Mouse (Mus musculus) yolk sac, embryonic 10.5 days (tissue): ENCODE results near the gene Rpp14.
"Not testable (repeated sequence)": the region's sequence is repeated elsewhere in the genome, so short reads cannot be mapped to it uniquely, and the experiment has no call there.

Experiments
- DNase-seq: peaks from one replicate; pipeline ENCODE4 v3.0.0-alpha.2; 2017; ENCODE audit warnings: low spot score

Gene Rpp14

DNA sequence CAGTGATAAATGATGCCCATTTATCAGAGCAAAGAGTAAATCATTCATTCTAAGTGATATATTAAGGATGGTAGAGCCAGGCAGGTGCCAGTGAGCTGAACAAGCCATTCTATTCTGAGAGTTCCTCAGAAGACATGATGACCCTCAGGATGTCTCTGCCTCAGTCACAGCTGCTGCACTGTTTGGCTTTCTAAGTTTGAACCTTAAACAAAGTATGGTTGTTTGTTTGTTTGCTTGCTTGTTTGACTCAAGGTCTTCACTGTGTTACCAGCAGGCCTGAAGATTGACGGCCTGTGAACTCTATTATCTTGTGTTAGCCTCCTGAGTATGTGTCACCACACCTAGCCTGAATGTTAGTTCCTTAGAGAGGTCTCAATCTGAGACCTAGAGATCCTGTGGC is 34.6 kb downstream of the Rpp14 start:
- DNase-seq: no peak

- DNase-seq: no peak
These were observed 35.6 kb downstream of the Rpp14 start for GRCm38 (mm10) chr14:8115772-8116171.

GRCm38 (mm10) chr14:8117371-8117770 is 37.2 kb downstream of the Rpp14 start:
- DNase-seq: no peak

DNA sequence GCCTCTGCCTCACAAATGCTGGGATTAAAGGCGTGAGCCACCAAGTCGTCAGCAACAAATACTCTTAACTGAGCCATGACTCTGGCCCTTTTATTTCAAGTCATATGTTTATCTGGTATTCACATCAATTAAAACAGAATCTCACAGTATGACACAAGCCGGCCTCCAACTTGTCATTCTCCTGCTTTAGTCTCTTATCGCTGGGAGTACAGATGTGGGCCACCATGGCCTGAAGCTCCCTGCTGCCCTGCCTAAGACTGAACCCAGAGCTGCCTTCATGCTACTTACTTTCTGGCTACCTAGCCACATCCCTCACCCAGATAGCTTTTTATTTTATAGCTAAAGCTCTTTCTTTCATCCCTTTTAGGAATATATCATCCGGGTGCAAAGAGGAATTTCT is 39.3 kb downstream of the Rpp14 start:
- DNase-seq: no peak

DNA sequence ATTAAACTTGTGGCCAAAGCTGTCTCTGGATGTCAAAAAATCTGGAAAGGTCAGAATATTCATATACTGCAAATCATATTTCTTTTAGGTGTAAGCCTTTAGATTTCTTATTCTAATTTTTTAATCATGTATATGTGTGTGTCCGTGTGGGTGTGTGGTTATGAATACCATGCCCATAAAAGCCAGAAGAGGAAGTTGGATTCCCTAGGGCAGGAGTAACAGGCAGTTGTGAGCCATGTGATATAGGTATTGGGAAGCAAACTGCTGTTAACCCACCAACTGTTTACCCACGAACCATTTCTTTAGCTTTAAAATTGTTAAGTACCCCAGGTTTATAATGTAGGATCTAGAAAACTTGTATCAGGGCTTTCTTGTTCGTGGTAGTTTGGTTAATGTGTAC is 39.7 kb downstream of the Rpp14 start:
- no peak for DNase-seq

- DNase-seq: no peak
These were observed 43.0 kb downstream of the Rpp14 start for GRCm38 (mm10) chr14:8123141-8123540.

DNA sequence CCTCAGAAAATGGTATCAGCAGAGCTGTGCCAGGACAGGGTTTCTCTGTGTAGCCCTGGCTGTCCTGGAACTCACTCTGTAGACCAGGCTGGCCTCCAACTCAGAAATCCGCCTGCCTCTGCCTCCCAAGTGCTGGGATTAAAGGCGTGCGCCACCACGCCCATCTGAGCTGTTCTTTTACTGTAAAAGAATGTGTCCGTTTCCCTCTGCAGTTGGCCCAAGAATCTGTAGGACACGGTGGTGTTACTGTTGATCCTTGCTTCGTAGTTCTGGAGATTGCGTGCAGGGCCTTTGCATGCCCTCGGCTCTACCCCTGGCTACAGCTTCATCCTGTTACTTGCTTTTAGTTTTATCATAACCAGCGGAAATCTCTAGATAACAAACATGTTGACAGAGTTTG is 43.4 kb downstream of the Rpp14 start:
- DNase-seq: not testable (repeated sequence)

DNA sequence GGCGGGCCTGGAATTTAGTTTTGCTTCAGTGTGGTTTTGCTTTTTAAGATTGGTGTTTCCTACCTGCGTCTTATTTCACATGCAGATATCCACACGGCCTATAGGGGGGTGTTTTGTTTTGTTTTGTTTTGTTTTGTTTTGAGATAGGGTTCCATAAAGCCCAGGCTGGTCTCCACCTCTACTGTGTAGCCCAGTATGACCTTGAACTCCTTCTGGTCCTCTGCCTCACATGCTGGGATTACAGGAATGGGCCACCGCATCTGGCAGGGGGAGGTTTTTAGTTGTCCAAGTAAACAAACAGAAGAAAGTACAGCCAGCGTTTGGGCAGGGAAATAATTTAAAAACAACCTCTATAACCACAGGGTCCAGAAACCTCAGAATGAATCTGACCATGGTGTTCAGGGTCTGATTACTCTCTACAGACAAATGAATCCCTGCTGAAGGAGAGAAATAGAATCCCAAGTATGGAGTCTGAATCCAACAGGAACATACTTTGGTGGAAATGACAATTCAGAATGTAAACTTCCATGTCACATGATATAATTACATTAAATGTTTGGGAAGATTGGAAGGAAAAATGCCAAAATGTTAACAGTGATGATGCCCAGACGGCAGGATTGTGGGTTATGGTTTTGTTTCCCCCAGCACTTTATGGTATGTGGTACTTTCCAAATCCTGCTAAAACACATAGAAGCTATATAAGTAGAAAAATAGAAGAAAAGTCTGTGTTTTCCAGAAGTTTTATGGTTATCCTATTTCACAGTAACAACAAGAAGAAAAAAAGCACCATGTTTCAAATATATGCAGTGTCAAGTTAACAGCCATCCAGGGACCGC is 44.1 kb downstream of the Rpp14 start:
- DNase-seq: no peak

DNA sequence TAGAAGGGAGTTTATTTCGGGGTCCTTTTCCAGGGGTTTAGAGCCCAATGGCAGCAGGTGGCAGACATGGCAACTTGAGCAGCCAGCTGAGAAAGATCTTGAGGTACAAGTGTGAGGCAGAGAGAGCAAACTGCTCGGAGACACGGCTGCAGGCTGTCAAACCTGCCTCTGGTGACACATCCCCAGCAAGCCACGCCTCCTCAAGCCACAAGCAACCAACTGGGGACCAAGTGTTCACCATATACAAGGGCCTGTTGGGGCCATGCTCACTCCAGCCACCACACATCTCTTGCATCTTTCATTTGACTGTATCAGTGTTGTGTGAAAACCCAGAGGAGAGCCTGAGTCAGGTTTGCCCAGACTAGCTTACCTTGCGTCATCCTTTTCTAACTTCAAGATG is 47.8 kb downstream of the Rpp14 start:
- DNase-seq: no peak

DNA sequence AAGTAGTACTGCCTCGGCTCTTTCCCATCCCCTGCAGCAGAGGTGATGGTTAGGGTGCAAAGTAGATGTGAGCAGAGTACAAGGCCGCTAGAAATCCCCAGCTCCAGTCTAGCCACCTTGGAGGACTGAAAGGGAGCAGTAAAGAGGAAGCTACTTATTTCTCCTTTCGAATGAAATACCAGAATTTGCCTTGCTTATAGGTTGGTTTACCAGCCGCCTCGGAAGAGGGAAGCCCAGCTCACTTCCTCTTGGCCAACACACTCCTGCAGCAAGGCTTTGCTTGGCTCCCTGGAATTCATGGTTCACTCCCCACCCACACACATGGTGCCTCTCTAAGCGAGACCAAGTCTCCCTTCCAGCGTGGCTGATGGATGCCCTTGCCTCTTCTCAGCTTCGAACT is 52.6 kb downstream of the Rpp14 start:
- DNase-seq: no peak

DNA sequence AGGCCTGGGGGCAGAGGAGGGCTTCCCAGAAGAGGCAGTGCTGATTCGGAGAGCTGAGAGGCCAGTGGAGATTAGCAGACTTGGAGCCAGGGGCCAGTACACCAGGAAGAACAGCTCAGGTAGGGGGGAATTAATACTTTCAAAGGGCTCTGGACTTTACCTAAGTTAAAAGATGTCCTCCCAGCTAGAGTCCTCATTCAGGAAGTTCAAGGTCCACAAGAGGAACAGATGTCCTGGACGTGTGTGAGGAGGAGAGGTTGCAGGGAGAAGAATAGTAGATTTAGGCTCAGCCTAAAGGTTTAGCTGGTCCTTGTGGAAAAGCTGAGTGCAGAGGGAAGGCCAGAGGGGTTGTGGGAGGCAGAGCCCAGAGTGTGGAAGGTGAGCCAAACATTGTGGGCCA is 54.1 kb downstream of the Rpp14 start:
- peak; percentile 12 for DNase-seq

- DNase-seq: peak; percentile 34
These were observed 55.0 kb downstream of the Rpp14 start for GRCm38 (mm10) chr14:8135130-8135529.

DNA sequence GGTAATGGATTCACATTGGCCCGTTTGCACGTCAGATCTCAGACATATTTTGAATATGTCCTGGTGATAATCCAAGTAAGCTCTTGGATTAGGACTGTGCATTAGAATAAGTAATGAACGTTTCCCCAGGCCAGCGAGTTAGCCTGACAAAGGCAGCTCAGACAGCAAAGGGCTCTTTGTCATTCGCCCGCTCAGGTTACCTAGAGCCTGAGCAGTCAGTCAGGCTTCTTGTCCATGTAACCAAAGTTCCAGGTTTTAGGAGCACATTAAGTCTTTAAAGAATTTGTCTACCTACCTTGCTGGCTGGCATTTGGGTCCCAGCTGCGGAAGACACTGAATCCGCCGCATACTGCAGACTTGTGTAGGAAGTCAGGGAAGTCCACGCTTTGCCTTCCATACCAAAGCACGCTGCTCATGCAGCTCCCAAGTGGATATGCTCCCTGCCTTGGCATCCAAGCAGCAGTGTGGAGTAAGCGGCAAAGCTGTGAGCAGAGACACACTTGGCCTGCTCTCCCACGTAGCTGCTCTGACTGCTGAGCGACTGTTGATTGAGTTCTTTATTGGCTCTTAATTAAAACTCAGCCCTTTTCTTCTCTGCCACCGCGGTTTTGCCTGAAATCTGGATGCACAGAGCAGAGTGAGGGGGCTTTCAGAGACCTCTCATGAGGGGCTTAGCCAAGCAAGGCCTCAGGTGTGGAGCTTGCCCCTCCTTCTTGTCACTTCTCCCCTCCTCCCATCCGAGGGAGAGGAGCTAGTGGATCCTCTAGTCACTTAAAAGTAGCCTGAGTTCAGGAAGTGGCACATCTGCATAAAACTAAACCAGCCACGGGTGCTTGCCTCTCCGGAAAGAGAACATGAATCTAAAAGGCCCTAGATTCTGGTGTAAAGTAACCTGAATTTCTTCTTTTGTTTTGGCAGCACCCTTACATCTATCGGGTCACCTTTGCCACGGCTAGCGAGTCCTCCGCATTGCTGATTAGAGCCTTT is 59.9 kb downstream of the Rpp14 start:
- no peak for DNase-seq

DNA sequence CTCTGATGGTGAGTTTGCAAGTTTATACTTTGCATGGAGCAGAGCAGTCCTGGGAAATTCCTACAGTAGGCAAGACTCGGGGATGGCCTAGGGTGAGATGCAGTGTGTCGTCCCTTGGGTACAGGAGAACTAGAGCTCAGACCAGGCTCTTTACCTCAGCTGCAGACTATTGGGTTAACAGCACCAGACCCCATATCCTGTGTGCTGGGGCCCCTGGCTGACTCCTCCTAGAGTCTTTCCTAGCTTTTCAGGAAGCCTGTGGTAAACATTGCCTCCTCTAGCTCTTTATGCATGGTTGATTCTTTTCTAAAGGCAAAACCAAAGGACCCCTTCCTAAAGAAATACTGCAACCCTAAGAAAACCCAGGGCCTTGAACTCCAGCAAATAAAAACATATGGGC is 61.0 kb downstream of the Rpp14 start:
- no peak for DNase-seq
